Mouse (Mus musculus) myocyte (in vitro differentiated cells): Measurements from ENCODE around the gene Fam222b.

Source experiments
- E2F4 ChIP-seq: IDR thresholded peaks from one replicate; pipeline ENCODE4 v1.6.1; 2011; ENCODE audit warnings: mild to moderate bottlenecking, control low read depth, moderate library complexity; ENCODE audit not compliant: insufficient read depth
- MAX ChIP-seq: IDR thresholded peaks from one replicate; pipeline ENCODE4 v1.6.1; 2011; ENCODE audit warnings: low read depth, mild to moderate bottlenecking, control low read depth
- MYOD1 ChIP-seq, 3 experiments: IDR thresholded peaks; one replicate each; pipeline ENCODE4 v1.6.1; 2011; ENCODE audit warnings: control low read depth in 2 of 3, low read depth in 2 of 3, mild to moderate bottlenecking in 2 of 3, moderate library complexity in 1 of 3; ENCODE audit not compliant: insufficient read length in 2 of 3, control insufficient read depth in 1 of 3
- MYOG ChIP-seq, 3 experiments: IDR thresholded peaks; one replicate each; pipeline ENCODE4 v1.6.1; 2011; ENCODE audit warnings: control low read depth in 2 of 3, low read depth in 2 of 3, mild to moderate bottlenecking in 2 of 3; ENCODE audit not compliant: insufficient read length in 2 of 3, control insufficient read depth in 1 of 3, insufficient read depth in 1 of 3
- POLR2A ChIP-seq: IDR thresholded peaks from one replicate; pipeline ENCODE4 v1.6.1; 2011; ENCODE audit warnings: low read depth, mild to moderate bottlenecking, control low read depth, moderate library complexity; ENCODE audit not compliant: insufficient read length
- POLR2AphosphoS2 ChIP-seq: IDR thresholded peaks from one replicate; pipeline ENCODE4 v1.6.1; 2011; ENCODE audit warnings: low read depth, control low read depth; ENCODE audit not compliant: insufficient read length
- REST ChIP-seq: IDR thresholded peaks from one replicate; pipeline ENCODE4 v1.6.1; 2011; ENCODE audit warnings: mild to moderate bottlenecking, control low read depth, moderate library complexity; ENCODE audit not compliant: insufficient read depth, insufficient read length
- USF1 ChIP-seq: IDR thresholded peaks from one replicate; pipeline ENCODE4 v1.6.1; 2011; ENCODE audit warnings: low read depth, mild to moderate bottlenecking, control low read depth, moderate library complexity

- no peak for TF ChIP-seq POLR2A
- no peak for TF ChIP-seq REST
- TF ChIP-seq USF1: no peak
- TF ChIP-seq POLR2AphosphoS2: no peak
- no peak for TF ChIP-seq MAX
- no peak for TF ChIP-seq MYOG (IDR thresholded peaks at IDR 0.05; ENCODE audit: control insufficient read depth in 1 of 3, insufficient read depth in 1 of 3, insufficient read length in 2 of 3, low read depth in 2 of 3)
- no peak for TF ChIP-seq E2F4
- no peak for TF ChIP-seq MYOD1 (IDR thresholded peaks at IDR 0.05; ENCODE audit: control insufficient read depth in 1 of 3, insufficient read length in 2 of 3, low read depth in 2 of 3)
These were observed 67.5 kb downstream of the Fam222b start for GRCm38 (mm10) chr11:78161968-78162367.
